Mouse (Mus musculus) forebrain, embryonic 13.5 days (tissue): ENCODE measurements around the gene Wasf1. TPM values are rescaled to one million over a fixed set of nuclear protein-coding genes. Genes with fewer than 3 reads are reported as not detected.
A peak's percentile ranks its signal among the peaks of the same experiment; 100 is the strongest.

Experiments
- ATAC-seq: fragments of 200-750 bp; cut with Nextera tagmentation; 2 replicates; pipeline ENCODE4 v1.8.0; 2017
- H3K27ac ChIP-seq: fragments of 300-500 bp; sonication (generic); 2 replicates; pipeline ENCODE4 v1.5.1; 2015; ENCODE audit warnings: inconsistent platforms, mild to moderate bottlenecking, moderate library complexity
- H3K27me3 ChIP-seq: fragments of 300-500 bp; sonication (generic); 2 replicates; pipeline ENCODE4 v1.6.1; 2015; ENCODE audit warnings: mild to moderate bottlenecking, inconsistent platforms
- H3K36me3 ChIP-seq: fragments of 300-500 bp; sonication (generic); 2 replicates; pipeline ENCODE4 v1.6.1; 2015; ENCODE audit warnings: mild to moderate bottlenecking, inconsistent platforms; ENCODE audit not compliant: poor library complexity, severe bottlenecking
- H3K4me1 ChIP-seq: fragments of 300-500 bp; sonication (generic); 2 replicates; pipeline ENCODE4 v1.6.1; 2015; ENCODE audit warnings: inconsistent platforms
- H3K4me2 ChIP-seq: fragments of 300-500 bp; sonication (generic); 2 replicates; pipeline ENCODE4 v1.6.1; 2015; ENCODE audit warnings: inconsistent platforms, mild to moderate bottlenecking, moderate library complexity
- H3K4me3 ChIP-seq: fragments of 300-500 bp; sonication (generic); 2 replicates; pipeline ENCODE4 v1.5.1; 2015; ENCODE audit warnings: mild to moderate bottlenecking, inconsistent platforms
- H3K9ac ChIP-seq: fragments of 300-500 bp; sonication (generic); 2 replicates; pipeline ENCODE4 v1.6.1; 2015; ENCODE audit warnings: mild to moderate bottlenecking, inconsistent platforms
- H3K9me3 ChIP-seq: fragments of 300-500 bp; sonication (generic); replicated peaks from 2 replicates; pipeline ENCODE4 v1.6.1; 2016; ENCODE audit warnings: inconsistent platforms
- WGBS: fragments of 180-500 bp; shearing (Covaris S2); methylation state at CpG from one replicate; pipeline ENCODE4 v1.1.7; 2015; 5-methylcytosine and 5-hydroxymethylcytosine counted together
- polyA plus RNA-seq: library from polyadenylated mRNA; unstranded; fragments of >200 nt; fragmentation: Nextera tagmentation; extraction: Ambion mirVana; gene quantifications from 2 replicates; pipeline ENCODE4 v1.2.1, GENCODE M21; 2015

Gene Wasf1
- polyA plus RNA-seq, 1 experiment from 2014 or later, result 61.5 TPM

GRCm38 (mm10) chr10:40871301-40871700 lies 12.0 kb upstream of the Wasf1 start:
- Histone ChIP-seq H3K27ac (no peak overlapping the region), H3K36me3 (peaks cover 17% of the 10 kb centered on the region), H3K9me3 (no peaks in the 10 kb centered on the region), H3K4me2 (no peak overlapping the region), H3K27me3 (no peaks in the 10 kb centered on the region), H3K4me3 (no peak overlapping the region), H3K9ac (no peak overlapping the region), H3K4me1 (no peaks in the 10 kb centered on the region)
- 89% methylated on average over 2 of the region's 2 CpGs for WGBS
- no peak for ATAC-seq

GRCm38 (mm10) chr10:40872052-40872451 lies 11.2 kb upstream of the Wasf1 start:
- no peaks in the 10 kb centered on the region for H3K4me1 ChIP-seq
- peaks cover 13% of the 10 kb centered on the region for H3K36me3 ChIP-seq
- no peaks in the 10 kb centered on the region for H3K9me3 ChIP-seq
- H3K9ac ChIP-seq, result no peak overlapping the region
- no peak overlapping the region for H3K4me3 ChIP-seq
- no peak overlapping the region for H3K27ac ChIP-seq
- H3K4me2 ChIP-seq, result no peak overlapping the region
- H3K27me3 ChIP-seq, result no peaks in the 10 kb centered on the region
- ATAC-seq, result no peak
- 98% methylated on average over 2 of the region's 2 CpGs for WGBS

GRCm38 (mm10) chr10:40878246-40878645 lies 5.0 kb upstream of the Wasf1 start:
- ATAC-seq, result no peak
- no peak overlapping the region for H3K9ac ChIP-seq
- WGBS, result 90% methylated on average over 3 of the region's 3 CpGs
- H3K36me3 ChIP-seq, result 0 out of 2 replicates have a peak, but pooled peaks cover 9% of the 10 kb centered on the region
- no peak overlapping the region for H3K4me3 ChIP-seq
- H3K27me3 ChIP-seq, result no peaks in the 10 kb centered on the region
- H3K9me3 ChIP-seq, result no peaks in the 10 kb centered on the region
- H3K4me2 ChIP-seq, result no peak overlapping the region
- H3K4me1 ChIP-seq, result peaks cover 22% of the 10 kb centered on the region
- no peak overlapping the region for H3K27ac ChIP-seq

GRCm38 (mm10) chr10:40879969-40880368 lies 3.3 kb upstream of the Wasf1 start:
- no peak for ATAC-seq
- 0 out of 2 replicates have a peak, but pooled peaks cover 9% of the 10 kb centered on the region for H3K36me3 ChIP-seq
- no peak overlapping the region for H3K27ac ChIP-seq
- no peak overlapping the region for H3K4me2 ChIP-seq
- no peak overlapping the region for H3K4me3 ChIP-seq
- peaks cover 22% of the 10 kb centered on the region for H3K4me1 ChIP-seq
- H3K9me3 ChIP-seq, result no peaks in the 10 kb centered on the region
- H3K9ac ChIP-seq, result no peak overlapping the region
- WGBS, result 92% methylated on average over 9 of the region's 9 CpGs
- no peaks in the 10 kb centered on the region for H3K27me3 ChIP-seq

GRCm38 (mm10) chr10:40881236-40881635 lies 2.0 kb upstream of the Wasf1 start:
- Histone ChIP-seq H3K27me3 (no peaks in the 10 kb centered on the region), H3K9me3 (no peaks in the 10 kb centered on the region), H3K9ac (no peak overlapping the region), H3K4me1 (peaks cover 28% of the 10 kb centered on the region), H3K36me3 (no peaks in the 10 kb centered on the region), H3K27ac (no peak overlapping the region), H3K4me2 (0 out of 2 replicates have a peak overlapping the region, but pooled peaks have one; percentile 4), H3K4me3 (no peak overlapping the region)
- 71% methylated on average over 3 of the region's 3 CpGs for WGBS
- ATAC-seq, result no peak

- H3K9ac ChIP-seq, result peak overlapping the region; percentile 86
- peak overlapping the region; percentile 85 for H3K4me3 ChIP-seq
- no peak for ATAC-seq
- H3K9me3 ChIP-seq, result no peaks in the 10 kb centered on the region
- peak overlapping the region; percentile 65; the same call in 1 of the 2 replicates for H3K27ac ChIP-seq
- H3K27me3 ChIP-seq, result no peaks in the 10 kb centered on the region
- H3K4me2 ChIP-seq, result peak overlapping the region; percentile 73
- H3K36me3 ChIP-seq, result no peaks in the 10 kb centered on the region
- H3K4me1 ChIP-seq, result peaks cover 28% of the 10 kb centered on the region
- 15% methylated on average over 9 of the region's 9 CpGs for WGBS
Measured at GRCm38 (mm10) chr10:40882333-40882732, 942 bp upstream of the Wasf1 start.

- Histone ChIP-seq H3K36me3 (no peaks in the 10 kb centered on the region), H3K4me2 (peak overlapping the region; percentile 62), H3K4me3 (peak overlapping the region; percentile 85), H3K27me3 (no peaks in the 10 kb centered on the region), H3K9ac (peak overlapping the region; percentile 97), H3K27ac (peak overlapping the region; percentile 99), H3K9me3 (no peaks in the 10 kb centered on the region), H3K4me1 (peaks cover 28% of the 10 kb centered on the region)
- peak; percentile 91 for ATAC-seq
- under 1% methylated on average over 60 of the region's 87 CpGs for WGBS
Measured at GRCm38 (mm10) chr10:40883644-40884278, 486 bp downstream of the Wasf1 start.

- WGBS, result 0% methylated on average over 34 of the region's 40 CpGs
- no peaks in the 10 kb centered on the region for H3K27me3 ChIP-seq
- peak overlapping the region; percentile 85 for H3K4me3 ChIP-seq
- ATAC-seq, result peak; percentile 13
- peak overlapping the region; percentile 99 for H3K27ac ChIP-seq
- no peaks in the 10 kb centered on the region for H3K9me3 ChIP-seq
- H3K4me2 ChIP-seq, result peak overlapping the region; percentile 62
- H3K9ac ChIP-seq, result peak overlapping the region; percentile 97
- no peaks in the 10 kb centered on the region for H3K36me3 ChIP-seq
- peaks cover 28% of the 10 kb centered on the region for H3K4me1 ChIP-seq
Measured at GRCm38 (mm10) chr10:40884279-40884806, 1.1 kb downstream of the Wasf1 start.

- no peaks in the 10 kb centered on the region for H3K27me3 ChIP-seq
- H3K9me3 ChIP-seq, result no peaks in the 10 kb centered on the region
- H3K4me1 ChIP-seq, result peaks cover 26% of the 10 kb centered on the region
- ATAC-seq, result no peak
- H3K4me2 ChIP-seq, result peak overlapping the region; percentile 56
- 33% methylated on average over 7 of the region's 7 CpGs for WGBS
- H3K36me3 ChIP-seq, result no peaks in the 10 kb centered on the region
- no peak overlapping the region for H3K27ac ChIP-seq
- H3K4me3 ChIP-seq, result peak overlapping the region; percentile 31
- H3K9ac ChIP-seq, result no peak overlapping the region
Measured at GRCm38 (mm10) chr10:40885432-40885831, 2.2 kb downstream of the Wasf1 start.

GRCm38 (mm10) chr10:40887316-40887715 lies 4.0 kb downstream of the Wasf1 start:
- Histone ChIP-seq H3K9me3 (no peaks in the 10 kb centered on the region), H3K4me1 (peaks cover 7% of the 10 kb centered on the region; the same call in 1 of the 2 replicates), H3K9ac (no peak overlapping the region), H3K27me3 (no peaks in the 10 kb centered on the region), H3K36me3 (no peaks in the 10 kb centered on the region), H3K4me2 (no peak overlapping the region), H3K27ac (no peak overlapping the region), H3K4me3 (no peak overlapping the region)
- ATAC-seq, result no peak
- WGBS, result 74% methylated on average over 2 of the region's 2 CpGs

GRCm38 (mm10) chr10:40889146-40889545 lies 5.9 kb downstream of the Wasf1 start:
- Histone ChIP-seq H3K27ac (no peak overlapping the region), H3K9ac (no peak overlapping the region), H3K36me3 (0 out of 2 replicates have a peak, but pooled peaks cover 4% of the 10 kb centered on the region), H3K4me3 (no peak overlapping the region), H3K4me2 (no peak overlapping the region), H3K27me3 (no peaks in the 10 kb centered on the region), H3K4me1 (peaks cover 11% of the 10 kb centered on the region; the same call in 1 of the 2 replicates), H3K9me3 (no peaks in the 10 kb centered on the region)
- ATAC-seq, result no peak
- WGBS, result 87% methylated on average over 4 of the region's 4 CpGs

- ATAC-seq, result no peak
- 96% methylated on average over 12 of the region's 12 CpGs for WGBS
Measured at GRCm38 (mm10) chr10:40895765-40896164, 12.5 kb downstream of the Wasf1 start.

More at GRCm38 (mm10) chr10:40895765-40896164, 12.5 kb downstream of the Wasf1 start:
- Histone ChIP-seq H3K4me2 (no peak overlapping the region), H3K36me3 (0 out of 2 replicates have a peak, but pooled peaks cover 4% of the 10 kb centered on the region), H3K9ac (no peak overlapping the region), H3K4me1 (peaks cover 8% of the 10 kb centered on the region; the same call in 1 of the 2 replicates), H3K9me3 (no peaks in the 10 kb centered on the region), H3K27me3 (no peaks in the 10 kb centered on the region), H3K27ac (no peak overlapping the region), H3K4me3 (no peak overlapping the region)
